Mouse (Mus musculus) kidney, embryonic 15.5 days (tissue): Measurements from ENCODE around the gene Acsbg2. TPM values are rescaled to one million over a fixed set of nuclear protein-coding genes. Genes with fewer than 3 reads are reported as not detected.
A peak's percentile ranks its signal among the peaks of the same experiment; 100 is the strongest.

Source experiments
- ATAC-seq: fragments of 200-750 bp; cut with Nextera tagmentation; replicated peaks from 2 replicates; pipeline ENCODE4 v1.8.0; 2017; ENCODE audit warnings: moderate TSS enrichment; ENCODE audit not compliant: low FRiP score
- H3K27ac ChIP-seq: fragments of 300-500 bp; sonication (generic); 2 replicates; pipeline ENCODE4 v1.5.1; 2015; ENCODE audit warnings: mild to moderate bottlenecking, inconsistent platforms
- H3K27me3 ChIP-seq: fragments of 300-500 bp; sonication (generic); 2 replicates; pipeline ENCODE4 v1.6.1; 2015; ENCODE audit warnings: inconsistent platforms
- H3K36me3 ChIP-seq: fragments of 300-500 bp; sonication (generic); 2 replicates; pipeline ENCODE4 v1.6.1; 2015; ENCODE audit warnings: inconsistent platforms
- H3K4me1 ChIP-seq: fragments of 300-500 bp; sonication (generic); 2 replicates; pipeline ENCODE4 v1.6.1; 2015; ENCODE audit warnings: inconsistent platforms
- H3K4me2 ChIP-seq: fragments of 300-500 bp; sonication (generic); 2 replicates; pipeline ENCODE4 v1.6.1; 2015; ENCODE audit warnings: moderate library complexity, mild to moderate bottlenecking, inconsistent platforms
- H3K4me3 ChIP-seq: fragments of 300-500 bp; sonication (generic); replicated peaks from 2 replicates; pipeline ENCODE4 v1.5.1; 2015; ENCODE audit warnings: mild to moderate bottlenecking, inconsistent platforms
- H3K9ac ChIP-seq: fragments of 300-500 bp; sonication (generic); 2 replicates; pipeline ENCODE4 v1.6.1; 2015; ENCODE audit warnings: mild to moderate bottlenecking, inconsistent platforms
- H3K9me3 ChIP-seq: fragments of 300-500 bp; sonication (generic); replicated peaks from 2 replicates; pipeline ENCODE4 v1.6.1; 2016; ENCODE audit warnings: inconsistent platforms
- WGBS: fragments of 180-500 bp; shearing (Covaris S2); methylation state at CpG from one replicate; pipeline ENCODE4 v1.1.7; 2015; ENCODE audit warnings: mixed read lengths; 5-methylcytosine and 5-hydroxymethylcytosine counted together
- polyA plus RNA-seq: library from polyadenylated mRNA; unstranded; fragments of >200 nt; fragmentation: Nextera tagmentation; extraction: Ambion mirVana; gene quantifications from 2 replicates; pipeline ENCODE4 v1.2.1, GENCODE M21; 2015

Gene Acsbg2
- polyA plus RNA-seq, 1 experiment from 2014 or later = not detected

- Histone ChIP-seq H3K9me3 (no peaks in the 10 kb centered on the region), H3K4me2 (no peak overlapping the region), H3K27ac (no peak overlapping the region), H3K4me3 (no peak overlapping the region), H3K36me3 (no peaks in the 10 kb centered on the region), H3K9ac (no peak overlapping the region), H3K4me1 (peaks cover 4% of the 10 kb centered on the region), H3K27me3 (no peaks in the 10 kb centered on the region)
- no peak for ATAC-seq
- WGBS = 70% methylated on average over 6 of the region's 6 CpGs
Measured at GRCm38 (mm10) chr17:56819032-56819545, 55.2 kb downstream of the Acsbg2 start.

- H3K9me3 ChIP-seq = no peaks in the 10 kb centered on the region
- H3K27ac ChIP-seq = no peak overlapping the region
- H3K4me2 ChIP-seq = 0 out of 2 replicates have a peak overlapping the region, but pooled peaks have one; percentile 1
- H3K9ac ChIP-seq = no peak overlapping the region
- H3K4me1 ChIP-seq = peaks cover 10% of the 10 kb centered on the region
- 30% methylated on average over 11 of the region's 11 CpGs for WGBS
- H3K36me3 ChIP-seq = no peaks in the 10 kb centered on the region
- no peaks in the 10 kb centered on the region for H3K27me3 ChIP-seq
- no peak overlapping the region for H3K4me3 ChIP-seq
- ATAC-seq = peak; percentile 41; the same call in 1 of the 2 replicates
Measured at GRCm38 (mm10) chr17:56818067-56818636, 56.1 kb downstream of the Acsbg2 start.

- H3K27ac ChIP-seq = no peak overlapping the region
- no peaks in the 10 kb centered on the region for H3K36me3 ChIP-seq
- no peaks in the 10 kb centered on the region for H3K27me3 ChIP-seq
- H3K4me3 ChIP-seq = no peak overlapping the region
- WGBS = 87% methylated on average over 3 of the region's 3 CpGs
- ATAC-seq = no peak
- no peaks in the 10 kb centered on the region for H3K9me3 ChIP-seq
- peaks cover 19% of the 10 kb centered on the region for H3K4me1 ChIP-seq
- H3K9ac ChIP-seq = no peak overlapping the region
- H3K4me2 ChIP-seq = no peak overlapping the region
Measured at GRCm38 (mm10) chr17:56815057-56815345, 59.2 kb downstream of the Acsbg2 start.

- H3K27ac ChIP-seq = no peak overlapping the region
- no peak overlapping the region for H3K9ac ChIP-seq
- no peak overlapping the region for H3K4me3 ChIP-seq
- H3K9me3 ChIP-seq = no peaks in the 10 kb centered on the region
- H3K36me3 ChIP-seq = no peaks in the 10 kb centered on the region
- 16% methylated on average over 24 of the region's 24 CpGs for WGBS
- no peak overlapping the region for H3K4me2 ChIP-seq
- peaks cover 22% of the 10 kb centered on the region for H3K4me1 ChIP-seq
- 0 out of 2 replicates have a peak, but pooled peaks have one; percentile 44 for ATAC-seq
- H3K27me3 ChIP-seq = no peaks in the 10 kb centered on the region
Measured at GRCm38 (mm10) chr17:56814316-56815056, 59.8 kb downstream of the Acsbg2 start.

GRCm38 (mm10) chr17:56810245-56810644 lies 64.0 kb downstream of the Acsbg2 start:
- H3K9ac ChIP-seq = no peak overlapping the region
- no peak overlapping the region for H3K27ac ChIP-seq
- 15% methylated on average over 3 of the region's 3 CpGs for WGBS

GRCm38 (mm10) chr17:56808518-56808917 lies 65.7 kb downstream of the Acsbg2 start:
- H3K4me2 ChIP-seq = no peak overlapping the region
- peaks cover 13% of the 10 kb centered on the region for H3K4me1 ChIP-seq
- no peak overlapping the region for H3K4me3 ChIP-seq
- H3K9ac ChIP-seq = no peak overlapping the region
- peak; percentile 77 for ATAC-seq
- no peaks in the 10 kb centered on the region for H3K36me3 ChIP-seq
- no peaks in the 10 kb centered on the region for H3K27me3 ChIP-seq
- H3K9me3 ChIP-seq = no peaks in the 10 kb centered on the region
- H3K27ac ChIP-seq = no peak overlapping the region
- 8% methylated on average over 9 of the region's 9 CpGs for WGBS

More at GRCm38 (mm10) chr17:56810245-56810644, 64.0 kb downstream of the Acsbg2 start:
- H3K36me3 ChIP-seq = no peaks in the 10 kb centered on the region
- peak; percentile 45 for ATAC-seq
- no peak overlapping the region for H3K4me2 ChIP-seq
- no peak overlapping the region for H3K4me3 ChIP-seq
- H3K27me3 ChIP-seq = no peaks in the 10 kb centered on the region
- peaks cover 22% of the 10 kb centered on the region for H3K4me1 ChIP-seq
- H3K9me3 ChIP-seq = no peaks in the 10 kb centered on the region

- no peaks in the 10 kb centered on the region for H3K9me3 ChIP-seq
- H3K4me2 ChIP-seq = no peak overlapping the region
- H3K27me3 ChIP-seq = no peaks in the 10 kb centered on the region
- no peak overlapping the region for H3K27ac ChIP-seq
- H3K9ac ChIP-seq = no peak overlapping the region
- no peak overlapping the region for H3K4me3 ChIP-seq
- H3K4me1 ChIP-seq = peaks cover 11% of the 10 kb centered on the region
- WGBS = 85% methylated on average over 1 of the region's 1 CpGs
- no peak for ATAC-seq
- peaks cover 3% of the 10 kb centered on the region; the same call in 1 of the 2 replicates for H3K36me3 ChIP-seq
Measured at GRCm38 (mm10) chr17:56805784-56806183, 68.5 kb downstream of the Acsbg2 start.

- H3K4me3 ChIP-seq = no peak overlapping the region
- H3K9me3 ChIP-seq = no peaks in the 10 kb centered on the region
- ATAC-seq = no peak
- no peak overlapping the region for H3K9ac ChIP-seq
- no peak overlapping the region for H3K27ac ChIP-seq
- no peak overlapping the region for H3K4me2 ChIP-seq
- H3K4me1 ChIP-seq = peaks cover 2% of the 10 kb centered on the region
- no peaks in the 10 kb centered on the region for H3K27me3 ChIP-seq
- peaks cover 3% of the 10 kb centered on the region; the same call in 1 of the 2 replicates for H3K36me3 ChIP-seq
- 70% methylated on average over 5 of the region's 5 CpGs for WGBS
Measured at GRCm38 (mm10) chr17:56804952-56805351, 69.3 kb downstream of the Acsbg2 start.

- Histone ChIP-seq H3K4me1 (no peaks in the 10 kb centered on the region), H3K9me3 (no peaks in the 10 kb centered on the region), H3K27me3 (no peaks in the 10 kb centered on the region), H3K9ac (no peak overlapping the region), H3K27ac (no peak overlapping the region), H3K36me3 (peaks cover 3% of the 10 kb centered on the region; the same call in 1 of the 2 replicates), H3K4me3 (no peak overlapping the region), H3K4me2 (no peak overlapping the region)
- 81% methylated on average over 8 of the region's 8 CpGs for WGBS
- ATAC-seq = no peak
Measured at GRCm38 (mm10) chr17:56802065-56802464, 72.2 kb downstream of the Acsbg2 start.

- Histone ChIP-seq H3K4me2 (no peak overlapping the region), H3K4me1 (no peaks in the 10 kb centered on the region), H3K36me3 (peaks cover 3% of the 10 kb centered on the region; the same call in 1 of the 2 replicates), H3K27me3 (no peaks in the 10 kb centered on the region), H3K9ac (no peak overlapping the region), H3K27ac (no peak overlapping the region), H3K4me3 (no peak overlapping the region), H3K9me3 (no peaks in the 10 kb centered on the region)
- ATAC-seq = no peak
- WGBS = 89% methylated on average over 3 of the region's 3 CpGs
Measured at GRCm38 (mm10) chr17:56799276-56799675, 75.0 kb downstream of the Acsbg2 start.

- H3K9me3 ChIP-seq = no peaks in the 10 kb centered on the region
- H3K36me3 ChIP-seq = no peaks in the 10 kb centered on the region
- no peak overlapping the region for H3K4me3 ChIP-seq
- no peak overlapping the region for H3K4me2 ChIP-seq
- WGBS = 75% methylated on average over 6 of the region's 6 CpGs
- H3K4me1 ChIP-seq = no peaks in the 10 kb centered on the region
- H3K9ac ChIP-seq = no peak overlapping the region
- no peaks in the 10 kb centered on the region for H3K27me3 ChIP-seq
- ATAC-seq = no peak; the same call in 1 of the 2 replicates
- H3K27ac ChIP-seq = no peak overlapping the region
Measured at GRCm38 (mm10) chr17:56793614-56794319, 80.5 kb downstream of the Acsbg2 start.
